Mouse (Mus musculus): ENCODE data around the gene Vax2.
A peak's percentile ranks its signal among the peaks of the same experiment; 100 is the strongest.

Gene Vax2

GRCm38 (mm10) chr6:83711067-83711675 lies at the start of gene Vax2:
TSS of gene Vax2 (plus strand) at chr6:83711264.
- DNase-seq (ENCODE audit: low read depth): peak; percentile 88

GRCm38 (mm10) chr6:83665009-83665408 lies 46.1 kb upstream of the Vax2 start:
- DNase-seq (ENCODE audit: low read depth): no peak

GRCm38 (mm10) chr6:83673395-83673794 lies 37.7 kb upstream of the Vax2 start:
- peak; percentile 78 for DNase-seq (ENCODE audit: low read depth)

- no peak for DNase-seq (ENCODE audit: low read depth)
These were observed 33.3 kb upstream of the Vax2 start, which contains the start of gene Cd207 for GRCm38 (mm10) chr6:83677757-83678156. TSS of gene Cd207 (minus strand) at chr6:83677857.

GRCm38 (mm10) chr6:83689374-83689773 lies 21.7 kb upstream of the Vax2 start:
- DNase-seq (ENCODE audit: low read depth): peak; percentile 15

GRCm38 (mm10) chr6:83690277-83690676 lies 20.8 kb upstream of the Vax2 start:
- peak; percentile 80 for DNase-seq (ENCODE audit: low read depth)

GRCm38 (mm10) chr6:83690936-83691335 lies 20.1 kb upstream of the Vax2 start:
- DNase-seq (ENCODE audit: low read depth): no peak

- DNase-seq (ENCODE audit: low read depth): peak; percentile 9
These were observed 18.1 kb upstream of the Vax2 start for GRCm38 (mm10) chr6:83692962-83693361.

GRCm38 (mm10) chr6:83693835-83694234 lies 17.2 kb upstream of the Vax2 start:
- peak; percentile 88 for DNase-seq (ENCODE audit: low read depth)

- peak; percentile 13 for DNase-seq (ENCODE audit: low read depth)
These were observed 15.3 kb upstream of the Vax2 start for GRCm38 (mm10) chr6:83695731-83696130.

GRCm38 (mm10) chr6:83696684-83697083 lies 14.4 kb upstream of the Vax2 start:
- peak; percentile 10 for DNase-seq (ENCODE audit: low read depth)

GRCm38 (mm10) chr6:83697932-83698331 lies 13.1 kb upstream of the Vax2 start:
- peak; percentile 10 for DNase-seq (ENCODE audit: low read depth)

GRCm38 (mm10) chr6:83699971-83700370 lies 11.1 kb upstream of the Vax2 start:
- peak; percentile 14 for DNase-seq (ENCODE audit: low read depth)

- DNase-seq (ENCODE audit: low read depth): peak; percentile 21
These were observed 10.1 kb upstream of the Vax2 start for GRCm38 (mm10) chr6:83701001-83701400.

GRCm38 (mm10) chr6:83702146-83702999 lies 8.7 kb upstream of the Vax2 start:
- DNase-seq (ENCODE audit: low read depth): peak; percentile 31

GRCm38 (mm10) chr6:83703000-83703721 lies 7.9 kb upstream of the Vax2 start:
- DNase-seq (ENCODE audit: low read depth): peak; percentile 43

GRCm38 (mm10) chr6:83703722-83704078 lies 7.4 kb upstream of the Vax2 start:
- DNase-seq (ENCODE audit: low read depth): peak; percentile 36

GRCm38 (mm10) chr6:83704294-83704693 lies 6.8 kb upstream of the Vax2 start:
- DNase-seq (ENCODE audit: low read depth): peak; percentile 27

GRCm38 (mm10) chr6:83704701-83705100 lies 6.4 kb upstream of the Vax2 start:
- no peak for DNase-seq (ENCODE audit: low read depth)

- peak; percentile 11 for DNase-seq (ENCODE audit: low read depth)
These were observed 3.1 kb upstream of the Vax2 start for GRCm38 (mm10) chr6:83707738-83708510.

GRCm38 (mm10) chr6:83710361-83711066 lies 550 bp upstream of the Vax2 start:
- DNase-seq (ENCODE audit: low read depth): peak; percentile 49

Data from induced T-regulatory cell, adult 2 months (primary cell).